Mouse (Mus musculus) stomach, embryonic 16.5 days (tissue): ENCODE results near the gene Uncx. TPM values are rescaled to one million over a fixed set of nuclear protein-coding genes. Genes with fewer than 3 reads are reported as not detected.
A peak's percentile ranks its signal among the peaks of the same experiment; 100 is the strongest.
"Not testable (repeated sequence)": the region's sequence is repeated elsewhere in the genome, so short reads cannot be mapped to it uniquely, and the experiment has no call there.

Source experiments
- ATAC-seq: fragments of 200-750 bp; cut with Nextera tagmentation; 2 replicates; pipeline ENCODE4 v1.8.0; 2017; ENCODE audit warnings: moderate number of reproducible peaks, moderate TSS enrichment; ENCODE audit not compliant: insufficient read depth, low FRiP score
- H3K27ac ChIP-seq: fragments of 300-500 bp; sonication (generic); 2 replicates; pipeline ENCODE4 v1.5.1; 2014; ENCODE audit warnings: low read length
- H3K27me3 ChIP-seq: fragments of 300-500 bp; sonication (generic); 2 replicates; pipeline ENCODE4 v1.6.1; 2014; ENCODE audit warnings: low read length, control low read depth, mixed read lengths; ENCODE audit not compliant: control insufficient read depth, insufficient read depth
- H3K36me3 ChIP-seq: fragments of 300-500 bp; sonication (generic); 2 replicates; pipeline ENCODE4 v1.6.1; 2014; ENCODE audit warnings: low read length; ENCODE audit not compliant: control insufficient read depth, insufficient read depth
- H3K4me1 ChIP-seq: fragments of 300-500 bp; sonication (generic); 2 replicates; pipeline ENCODE4 v1.6.1; 2014; ENCODE audit warnings: low read length, control low read depth, mixed read lengths; ENCODE audit not compliant: control insufficient read depth, insufficient read depth
- H3K4me2 ChIP-seq: fragments of 300-500 bp; sonication (generic); 2 replicates; pipeline ENCODE4 v1.6.1; 2014; ENCODE audit warnings: low read depth, low read length, mixed read lengths
- H3K4me3 ChIP-seq: fragments of 300-500 bp; sonication (generic); replicated peaks from 2 replicates; pipeline ENCODE4 v1.5.1; 2014; ENCODE audit warnings: mild to moderate bottlenecking, low read length
- H3K9ac ChIP-seq: fragments of 300-500 bp; sonication (generic); 2 replicates; pipeline ENCODE4 v1.6.1; 2014; ENCODE audit warnings: low read length
- H3K9me3 ChIP-seq: fragments of 300-500 bp; sonication (generic); replicated peaks from 2 replicates; pipeline ENCODE4 v1.6.1; 2016; ENCODE audit warnings: low read length, control low read depth; ENCODE audit not compliant: control insufficient read depth
- WGBS: fragments of 180-500 bp; shearing (Covaris S2); extraction: QIAGEN DNeasy Blood & Tissue Kit; methylation state at CpG from one replicate; pipeline ENCODE4 v1.1.7; 2014; 5-methylcytosine and 5-hydroxymethylcytosine counted together
- polyA plus RNA-seq: library from polyadenylated mRNA; unstranded; fragments of >200 nt; fragmentation: Nextera tagmentation; extraction: Ambion mirVana; gene quantifications from 2 replicates; pipeline ENCODE4 v1.2.1, GENCODE M21; 2015

The Uncx gene
- polyA plus RNA-seq, 1 experiment from 2014 or later: not detected

- not testable (repeated sequence) for H3K4me3 ChIP-seq, H3K27ac ChIP-seq, H3K4me2 ChIP-seq, H3K4me1 ChIP-seq, H3K9ac ChIP-seq, ATAC-seq, H3K9me3 ChIP-seq, H3K36me3 ChIP-seq
- 78% methylated on average over 4 of the region's 5 CpGs for WGBS
- H3K27me3 ChIP-seq: peaks cover 43% of the 10 kb centered on the region
Measured at GRCm38 (mm10) chr5:139587459-139587858, 44.2 kb downstream of the Uncx start.

- H3K4me3 ChIP-seq, H3K4me1 ChIP-seq, H3K9ac ChIP-seq, H3K36me3 ChIP-seq, H3K9me3 ChIP-seq, H3K4me2 ChIP-seq: not testable (repeated sequence)
- peak; percentile 77 for ATAC-seq
- Histone ChIP-seq H3K27ac (peak overlapping the region; percentile 62), H3K27me3 (peaks cover 24% of the 10 kb centered on the region)
- 25% methylated on average over 6 of the region's 6 CpGs for WGBS
Measured at GRCm38 (mm10) chr5:139590682-139591360, 47.5 kb downstream of the Uncx start.

- H3K36me3 ChIP-seq: no peaks in the 10 kb centered on the region
Measured at GRCm38 (mm10) chr5:139592011-139592410, 48.7 kb downstream of the Uncx start.

GRCm38 (mm10) chr5:139592850-139593249 is 49.6 kb downstream of the Uncx start:
- no peak overlapping the region for H3K27ac ChIP-seq
- no peaks in the 10 kb centered on the region for H3K4me1 ChIP-seq
- 69% methylated on average over 3 of the region's 3 CpGs for WGBS
- peaks cover 13% of the 10 kb centered on the region for H3K27me3 ChIP-seq
- ATAC-seq: no peak
- no peak overlapping the region for H3K4me2 ChIP-seq
- no peaks in the 10 kb centered on the region for H3K9me3 ChIP-seq
- H3K4me3 ChIP-seq: no peak overlapping the region
- H3K9ac ChIP-seq: no peak overlapping the region
- no peaks in the 10 kb centered on the region for H3K36me3 ChIP-seq

More at GRCm38 (mm10) chr5:139592011-139592410, 48.7 kb downstream of the Uncx start:
- Histone ChIP-seq H3K4me3 (no peak overlapping the region), H3K4me2 (no peak overlapping the region), H3K9ac (no peak overlapping the region), H3K27me3 (peaks cover 13% of the 10 kb centered on the region), H3K27ac (no peak overlapping the region), H3K4me1 (no peaks in the 10 kb centered on the region), H3K9me3 (no peaks in the 10 kb centered on the region)
- ATAC-seq: no peak
- WGBS: 85% methylated on average over 3 of the region's 3 CpGs

- no peak overlapping the region for H3K9ac ChIP-seq
- H3K9me3 ChIP-seq: no peaks in the 10 kb centered on the region
- no peak overlapping the region for H3K4me3 ChIP-seq
- H3K36me3 ChIP-seq: no peaks in the 10 kb centered on the region
- H3K4me2 ChIP-seq: no peak overlapping the region
- WGBS: 18% methylated on average over 21 of the region's 21 CpGs
- peaks cover 15% of the 10 kb centered on the region for H3K27me3 ChIP-seq
- H3K27ac ChIP-seq: no peak overlapping the region
- H3K4me1 ChIP-seq: peaks cover 5% of the 10 kb centered on the region
- ATAC-seq: no peak
Measured at GRCm38 (mm10) chr5:139593746-139594145, 50.5 kb downstream of the Uncx start.

GRCm38 (mm10) chr5:139595001-139595400 is 51.7 kb downstream of the Uncx start:
- H3K9ac ChIP-seq: no peak overlapping the region
- H3K27me3 ChIP-seq: peaks cover 26% of the 10 kb centered on the region
- H3K4me1 ChIP-seq: peaks cover 15% of the 10 kb centered on the region
- no peak overlapping the region for H3K27ac ChIP-seq
- ATAC-seq: no peak
- H3K9me3 ChIP-seq: no peaks in the 10 kb centered on the region
- no peak overlapping the region for H3K4me3 ChIP-seq
- no peak overlapping the region for H3K4me2 ChIP-seq
- no peaks in the 10 kb centered on the region for H3K36me3 ChIP-seq
- 71% methylated on average over 14 of the region's 14 CpGs for whole genome bisulfite sequencing

Other genes starting within 250 kb of the Uncx start
- 2.4 and 2.6 TPM in 2 replicates for gene Adap1, start 217.9 kb upstream of the Uncx start, polyA plus RNA-seq
- gene Cox19, start 192.1 kb upstream of the Uncx start, polyA plus RNA-seq: 107 and 114 TPM in 2 replicates
- 11.4 and 11.5 TPM in 2 replicates for gene Cyp2w1, start 190.9 kb upstream of the Uncx start, polyA plus RNA-seq
- 3.1 and 4.2 TPM in 2 replicates for gene Gpr146, start 165.8 kb upstream of the Uncx start, polyA plus RNA-seq
- 0.80 and 1.2 TPM in 2 replicates for gene C130050O18Rik, start 138.2 kb upstream of the Uncx start, polyA plus RNA-seq
- gene Gper1, start 120.3 kb upstream of the Uncx start, polyA plus RNA-seq: 2.9 and 3.6 TPM in 2 replicates
- gene 3110082I17Rik, start 83.0 kb upstream of the Uncx start, polyA plus RNA-seq: 35.2 and 35.7 TPM in 2 replicates
- gene Zfand2a, start 58.9 kb upstream of the Uncx start, polyA plus RNA-seq: 7.1 and 8.2 TPM in 2 replicates
- gene Micall2, start 192.8 kb downstream of the Uncx start, polyA plus RNA-seq: 9.3 and 9.5 TPM in 2 replicates
- 20.2 and 21.0 TPM in 2 replicates for gene Ints1, start 232.2 kb downstream of the Uncx start, polyA plus RNA-seq
- 18.9 and 22.3 TPM in 2 replicates for gene Mafk, start 248.0 kb downstream of the Uncx start, polyA plus RNA-seq